Mouse (Mus musculus) liver, embryonic 13.5 days (tissue): ENCODE data around the gene Zmynd8. TPM values are rescaled to one million over a fixed set of nuclear protein-coding genes. Genes with fewer than 3 reads are reported as not detected.

Source experiments
- microRNA-seq: library from miRNA; unstranded; fragments of <30 nt; microRNA quantifications from one replicate; pipeline ENCODE4, GENCODE M21; 2016
- polyA plus RNA-seq: library from polyadenylated mRNA; unstranded; fragments of >200 nt; fragmentation: Nextera tagmentation; extraction: Ambion mirVana; gene quantifications from 2 replicates; pipeline ENCODE4 v1.2.1, GENCODE M21; 2015

Gene Zmynd8
- polyA plus RNA-seq, 1 experiment from 2014 or later, result 26.5 TPM

Small RNA genes lying within 50 kb of the gene (microRNA-seq; reads per million reads assigned to microRNA genes)
- not detected for gene Gm22692

Other genes with a start within 250 kb of the Zmynd8 start
- gene Ncoa3, start 93.6 kb upstream of the Zmynd8 start, polyA plus RNA-seq, result 3.5 and 4.5 TPM in 2 replicates